Mouse (Mus musculus): ENCODE results near the gene Utrn.

- TF ChIP-seq POLR2A (IDR thresholded peaks at IDR 0.05; ENCODE audit: low read depth, low read length) (no peak), CTCF (IDR thresholded peaks at IDR 0.05; ENCODE audit: borderline replicate concordance, insufficient read depth, low read length) (no peak)
These were observed 20.6 kb downstream of the Utrn start for GRCm38 (mm10) chr10:12848322-12849108.
